Mouse (Mus musculus) small intestine, adult 2 months (tissue): Measurements from ENCODE around the gene Coq4.

Experiments used
- CTCF ChIP-seq: fragments of 200-500 bp; IDR thresholded peaks from 2 replicates; pipeline ENCODE4 v1.5.1; 2012; ENCODE audit warnings: low read depth, mild to moderate bottlenecking, control low read depth, inconsistent platforms, low read length, moderate library complexity, mixed read lengths; ENCODE audit not compliant: insufficient replicate concordance, insufficient read length; ENCODE audit errors: extremely low read depth
- POLR2A ChIP-seq: fragments of 200-500 bp; IDR thresholded peaks from 2 replicates; pipeline ENCODE4 v1.6.1; 2012; ENCODE audit warnings: low read depth, mild to moderate bottlenecking, control low read depth, inconsistent platforms, low read length, moderate library complexity

- peak; percentile 94 for TF ChIP-seq POLR2A
- TF ChIP-seq CTCF: no peak
These were observed 15.0 kb downstream of the Coq4 start, which contains the start of gene Slc27a4 for GRCm38 (mm10) chr2:29802075-29802826.
